Mouse (Mus musculus): Measurements from ENCODE around the gene Gm2310. TPM values are rescaled to one million over a fixed set of nuclear protein-coding genes. Genes with fewer than 3 reads are reported as not detected.
A peak's percentile ranks its signal among the peaks of the same experiment; 100 is the strongest.
"Not testable (repeated sequence)": the region's sequence is repeated elsewhere in the genome, so short reads cannot be mapped to it uniquely, and the experiment has no call there.

The Gm2310 gene
- polyA plus RNA-seq (2011; ENCODE audit: insufficient read length, low read depth, missing spikeins) = not detected in 2 replicates

- not testable (repeated sequence) for H3K27ac ChIP-seq (ENCODE audit: insufficient read depth, low read length); H3K4me3 ChIP-seq (ENCODE audit: insufficient read depth, low read length); H3K4me1 ChIP-seq (ENCODE audit: control insufficient read depth, insufficient read depth, low read length)
Observed at GRCm38 (mm10) chr15:8519853-8520252, at the start of gene Gm2310. Gm2310 (minus strand) TSS chr15:8519953.

DNA sequence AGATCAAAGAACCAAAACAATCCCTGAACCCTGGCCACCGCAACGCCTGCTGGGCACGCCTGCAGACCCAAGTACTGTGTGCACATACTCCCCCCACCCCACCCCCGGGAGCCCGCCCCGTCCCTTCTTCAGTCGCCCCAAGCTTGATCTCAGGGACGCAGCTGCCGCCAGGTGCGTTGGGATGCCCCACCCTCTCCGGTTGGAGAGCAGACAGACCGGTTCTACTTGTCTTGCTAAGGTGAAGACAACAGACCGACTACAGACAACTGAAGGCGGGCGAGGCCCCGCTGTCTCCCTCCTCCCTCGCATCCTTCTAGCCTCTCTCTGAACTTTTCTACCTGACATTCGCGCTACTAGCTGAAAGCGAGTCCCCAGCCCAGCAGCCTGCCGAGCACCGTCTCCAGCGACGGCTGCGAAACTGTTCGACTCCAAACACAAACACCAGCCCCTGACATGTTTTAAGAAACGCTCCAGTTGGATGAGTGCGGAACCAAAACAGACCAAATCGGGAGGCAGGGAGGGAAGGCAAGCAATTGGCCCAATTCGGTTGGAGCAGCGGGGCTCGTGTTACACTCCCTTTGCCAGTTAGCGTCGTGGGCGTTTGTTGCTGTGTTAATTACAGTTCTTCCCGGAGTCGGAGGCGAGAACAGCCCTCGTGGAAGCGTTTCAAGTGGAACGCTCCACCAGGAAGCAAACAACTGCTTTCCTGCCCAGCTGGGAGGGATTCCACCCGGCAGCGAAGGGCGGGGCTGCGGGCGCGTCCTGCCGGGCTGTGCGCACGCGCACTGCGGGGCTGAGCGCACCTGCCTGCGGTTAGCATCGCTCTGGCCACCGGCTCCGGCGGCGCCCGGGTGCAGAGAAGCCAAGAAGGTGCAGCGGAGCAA, 49.1 kb upstream of the Gm2310 start:
- no peak overlapping the region for H3K27ac ChIP-seq (ENCODE audit: insufficient read depth, low read length)
- H3K4me3 ChIP-seq (ENCODE audit: insufficient read depth, low read length) = peak overlapping the region; percentile 66
- TF ChIP-seq POLR2A (IDR thresholded peaks at IDR 0.05; ENCODE audit: low read depth, low read length) (0 out of 2 replicates have a peak, but pooled peaks have one; percentile 33), CTCF (IDR thresholded peaks at IDR 0.05; ENCODE audit: borderline replicate concordance, insufficient read depth, low read length) (no peak)
- no peaks in the 10 kb centered on the region for H3K4me1 ChIP-seq (ENCODE audit: control insufficient read depth, insufficient read depth, low read length)

GRCm38 (mm10) chr15:8568286-8568644, 48.5 kb upstream of the Gm2310 start:
- Histone ChIP-seq H3K4me1 (ENCODE audit: control insufficient read depth, insufficient read depth, low read length) (no peaks in the 10 kb centered on the region), H3K4me3 (ENCODE audit: insufficient read depth, low read length) (no peak overlapping the region), H3K27ac (ENCODE audit: insufficient read depth, low read length) (no peak overlapping the region)
- TF ChIP-seq POLR2A (IDR thresholded peaks at IDR 0.05; ENCODE audit: low read depth, low read length) (no peak), CTCF (IDR thresholded peaks at IDR 0.05; ENCODE audit: borderline replicate concordance, insufficient read depth, low read length) (no peak)

DNA sequence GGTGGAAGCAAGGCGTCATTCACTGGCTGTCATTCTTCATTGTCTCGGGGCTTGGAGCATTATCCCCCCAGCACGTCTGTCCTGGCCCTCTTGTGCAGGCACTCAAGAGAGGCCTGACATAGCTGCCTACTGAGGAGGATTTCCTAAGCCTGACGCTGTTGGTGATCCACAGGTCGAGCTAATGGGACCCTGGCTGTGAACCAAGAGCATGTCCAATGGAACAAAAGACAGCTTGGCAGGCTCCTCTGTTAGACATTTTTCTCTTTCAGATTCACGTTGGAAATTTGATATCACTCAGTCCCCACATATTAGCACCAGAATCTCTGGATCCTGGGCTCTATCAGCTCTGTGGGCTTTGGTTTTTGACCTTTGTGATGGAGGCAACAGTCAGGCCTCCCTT, 45.7 kb upstream of the Gm2310 start:
- Histone ChIP-seq H3K4me1 (ENCODE audit: control insufficient read depth, insufficient read depth, low read length) (no peaks in the 10 kb centered on the region), H3K27ac (ENCODE audit: insufficient read depth, low read length) (no peak overlapping the region), H3K4me3 (ENCODE audit: insufficient read depth, low read length) (no peak overlapping the region)
- TF ChIP-seq CTCF (IDR thresholded peaks at IDR 0.05; ENCODE audit: borderline replicate concordance, insufficient read depth, low read length) (no peak), POLR2A (IDR thresholded peaks at IDR 0.05; ENCODE audit: low read depth, low read length) (no peak)

GRCm38 (mm10) chr15:8564331-8564730, 44.6 kb upstream of the Gm2310 start:
- TF ChIP-seq POLR2A (IDR thresholded peaks at IDR 0.05; ENCODE audit: low read depth, low read length) (no peak), CTCF (IDR thresholded peaks at IDR 0.05; ENCODE audit: borderline replicate concordance, insufficient read depth, low read length) (no peak)
- H3K4me1 ChIP-seq (ENCODE audit: control insufficient read depth, insufficient read depth, low read length) = no peaks in the 10 kb centered on the region
- H3K4me3 ChIP-seq (ENCODE audit: insufficient read depth, low read length) = no peak overlapping the region
- no peak overlapping the region for H3K27ac ChIP-seq (ENCODE audit: insufficient read depth, low read length)

DNA sequence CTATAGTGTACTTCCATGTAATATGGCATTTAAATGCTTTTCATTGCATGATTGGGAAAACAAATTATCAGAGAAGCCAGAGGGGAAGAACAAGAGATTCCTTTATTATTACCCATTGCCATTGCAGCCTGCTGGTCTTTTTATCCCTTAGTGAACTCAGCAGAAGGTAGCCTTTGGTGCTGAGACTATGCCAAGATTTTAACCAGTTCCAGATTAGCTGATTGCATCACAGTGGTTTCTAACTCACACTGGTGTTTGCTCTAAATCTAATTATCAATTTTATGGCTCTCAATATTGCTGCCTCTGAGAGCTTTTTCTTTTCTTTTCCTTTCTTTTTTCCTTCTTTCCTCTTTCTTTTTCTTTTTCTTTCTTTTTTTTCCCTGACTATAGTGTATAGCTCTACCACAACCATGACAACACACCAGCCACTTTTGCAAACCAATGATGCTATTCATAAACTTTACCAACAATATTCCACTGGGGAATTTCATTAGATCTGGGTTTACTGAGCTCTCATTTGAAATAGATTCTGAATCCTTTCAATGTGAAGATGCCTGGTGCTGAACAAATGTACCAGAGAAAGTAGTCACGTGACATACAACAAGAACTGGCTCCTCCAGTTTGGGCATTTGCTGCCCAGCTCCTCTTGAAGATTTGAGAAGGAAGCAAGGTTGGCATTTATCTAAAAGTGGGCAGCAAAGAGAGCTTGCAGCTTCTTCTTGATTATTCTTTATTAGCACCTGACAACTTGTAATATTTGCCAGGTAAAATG, 43.9 kb upstream of the Gm2310 start:
- Histone ChIP-seq H3K27ac (ENCODE audit: insufficient read depth, low read length) (no peak overlapping the region), H3K4me3 (ENCODE audit: insufficient read depth, low read length) (no peak overlapping the region), H3K4me1 (ENCODE audit: control insufficient read depth, insufficient read depth, low read length) (no peaks in the 10 kb centered on the region)
- no peak for TF ChIP-seq CTCF (IDR thresholded peaks at IDR 0.05; ENCODE audit: borderline replicate concordance, insufficient read depth, low read length)
- TF ChIP-seq POLR2A (IDR thresholded peaks at IDR 0.05; ENCODE audit: low read depth, low read length) = no peak

DNA sequence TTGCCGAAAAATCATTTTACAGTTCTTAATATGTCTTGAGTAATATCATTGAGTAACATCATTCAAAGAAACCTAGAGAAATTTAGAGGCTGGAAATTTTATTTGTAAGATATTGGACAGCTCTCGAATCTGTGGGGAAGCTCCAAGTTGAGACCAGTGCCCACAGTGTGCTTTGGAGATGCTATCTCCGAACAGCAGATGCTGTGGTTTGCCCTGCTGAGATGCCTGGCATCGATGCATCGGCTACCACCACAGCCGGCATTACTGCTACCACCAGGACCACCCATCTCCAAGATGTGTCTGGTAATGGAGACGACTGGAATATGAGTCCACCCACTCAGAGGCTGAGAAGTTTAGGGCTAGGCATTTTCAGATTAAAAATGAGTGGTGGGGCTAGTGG, 43.0 kb upstream of the Gm2310 start:
- TF ChIP-seq CTCF (IDR thresholded peaks at IDR 0.05; ENCODE audit: borderline replicate concordance, insufficient read depth, low read length) = no peak
- TF ChIP-seq POLR2A (IDR thresholded peaks at IDR 0.05; ENCODE audit: low read depth, low read length) = no peak
- Histone ChIP-seq H3K4me3 (ENCODE audit: insufficient read depth, low read length) (no peak overlapping the region), H3K27ac (ENCODE audit: insufficient read depth, low read length) (no peak overlapping the region), H3K4me1 (ENCODE audit: control insufficient read depth, insufficient read depth, low read length) (no peaks in the 10 kb centered on the region)

GRCm38 (mm10) chr15:8531201-8531600, 11.4 kb upstream of the Gm2310 start:
- Histone ChIP-seq H3K4me3 (ENCODE audit: insufficient read depth, low read length) (no peak overlapping the region), H3K27ac (ENCODE audit: insufficient read depth, low read length) (no peak overlapping the region), H3K4me1 (ENCODE audit: control insufficient read depth, insufficient read depth, low read length) (no peaks in the 10 kb centered on the region)
- TF ChIP-seq POLR2A (IDR thresholded peaks at IDR 0.05; ENCODE audit: low read depth, low read length) (no peak), CTCF (IDR thresholded peaks at IDR 0.05; ENCODE audit: borderline replicate concordance, insufficient read depth, low read length) (no peak)

- Histone ChIP-seq H3K4me3 (ENCODE audit: insufficient read depth, low read length) (no peak overlapping the region), H3K4me1 (ENCODE audit: control insufficient read depth, insufficient read depth, low read length) (no peaks in the 10 kb centered on the region; the same call in 1 of the 2 replicates), H3K27ac (ENCODE audit: insufficient read depth, low read length) (no peak overlapping the region)
- TF ChIP-seq CTCF (IDR thresholded peaks at IDR 0.05; ENCODE audit: borderline replicate concordance, insufficient read depth, low read length) (no peak), POLR2A (IDR thresholded peaks at IDR 0.05; ENCODE audit: low read depth, low read length) (no peak)
Observed at GRCm38 (mm10) chr15:8512957-8513356, 6.8 kb downstream of the Gm2310 start.

DNA sequence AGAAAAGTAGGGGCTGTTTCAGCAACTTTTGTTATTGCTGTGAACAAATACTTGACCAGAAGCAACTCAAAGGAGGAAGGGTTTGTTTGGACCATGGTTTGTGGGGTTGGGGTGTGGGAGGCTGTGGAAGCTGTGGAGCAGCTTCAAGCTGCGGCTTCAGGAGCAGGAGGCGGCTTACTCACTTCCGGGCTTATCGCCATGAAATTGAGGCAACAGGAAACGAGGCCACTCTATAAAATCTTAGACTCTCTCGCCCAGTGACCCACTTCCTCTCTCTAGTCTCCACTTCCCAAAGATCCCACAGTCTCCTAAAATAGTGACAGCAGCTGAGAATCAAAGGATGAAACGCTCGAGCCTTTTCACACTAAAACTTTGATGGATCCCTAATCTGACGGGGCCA, 7.9 kb downstream of the Gm2310 start:
- H3K4me1 ChIP-seq (ENCODE audit: control insufficient read depth, insufficient read depth, low read length) = no peaks in the 10 kb centered on the region; the same call in 1 of the 2 replicates
- TF ChIP-seq CTCF (IDR thresholded peaks at IDR 0.05; ENCODE audit: borderline replicate concordance, insufficient read depth, low read length) (no peak), POLR2A (IDR thresholded peaks at IDR 0.05; ENCODE audit: low read depth, low read length) (no peak)
- no peak overlapping the region for H3K27ac ChIP-seq (ENCODE audit: insufficient read depth, low read length)
- H3K4me3 ChIP-seq (ENCODE audit: insufficient read depth, low read length) = no peak overlapping the region
